In genomic region chr17:45332321-45332720, GRCm38 (mm10) we compare ENCODE assay signal across 23 mouse cellular contexts.
DNase-seq lines count a peak whose midpoint lies in the region; ATAC-seq and TF ChIP-seq lines count a peak whose summit lies in the region.
"Had no signal": no experiment of that assay in that cellular context is flagged by ENCODE, and none has a peak within 500 bp of the region (broad histone marks: within the 10 kb centered on the region; RNA-seq: fewer than 3 reads in every experiment).

No protein-coding gene starts in this region.

- TF ChIP-seq CTCF in hindbrain, postnatal 0 days (IDR thresholded peaks at IDR 0.05; ENCODE audit: low read depth) = no peak
- no peak for TF ChIP-seq CTCF in midbrain, postnatal 0 days (IDR thresholded peaks at IDR 0.05)

- DNase-seq in hindbrain, postnatal 0 days (ENCODE audit: low spot score) = peak; percentile 40
- peak; percentile 37 for DNase-seq in midbrain, postnatal 0 days (ENCODE audit: low spot score)
- no peak for DNase-seq in embryonic facial prominence, embryonic 10.5 days (ENCODE audit: low spot score)
- DNase-seq in layer of hippocampus, postnatal 25 days (ENCODE audit: extremely low spot score in 1 of 2, low spot score in 1 of 2) = no peak
- DNase-seq: adrenal gland, adult 2 months; adrenal gland, postnatal 14 days; B cell, adult 2 months; cerebellum, adult 11 months; cerebellum, adult 8-10 months; gastrocnemius, postnatal 25 days; heart, adult 18-20 months; heart, postnatal 10 days; heart, postnatal 36 days had no signal

- no peaks in the 10 kb centered on the region for H3K27me3 ChIP-seq in hindbrain, postnatal 0 days (ENCODE audit: insufficient read depth, low read length)
- no peaks in the 10 kb centered on the region for H3K27me3 ChIP-seq in hindbrain, embryonic 16.5 days (replicated peaks; ENCODE audit: control insufficient read depth, insufficient read depth, low read length)
- H3K27me3 ChIP-seq in midbrain, postnatal 0 days (ENCODE audit: insufficient read depth, low read length) = no peaks in the 10 kb centered on the region
- no peaks in the 10 kb centered on the region for H3K27me3 ChIP-seq in midbrain, embryonic 16.5 days (ENCODE audit: control insufficient read depth, insufficient read depth, low read depth, low read length)
- H3K27me3 ChIP-seq in embryonic facial prominence, embryonic 10.5 days (replicated peaks; ENCODE audit: low read depth, poor library complexity, severe bottlenecking) = no peaks in the 10 kb centered on the region
- H3K27me3 ChIP-seq: embryonic facial prominence, embryonic 12.5 days; forebrain, embryonic 12.5 days; forebrain, embryonic 15.5 days; heart, embryonic 12.5 days; heart, embryonic 15.5 days had no signal

- no peaks in the 10 kb centered on the region for H3K4me1 ChIP-seq in hindbrain, postnatal 0 days (ENCODE audit: insufficient read depth, low read length)
- no peaks in the 10 kb centered on the region for H3K4me1 ChIP-seq in hindbrain, embryonic 16.5 days (ENCODE audit: control insufficient read depth, insufficient read depth, low read depth, low read length)
- no peaks in the 10 kb centered on the region for H3K4me1 ChIP-seq in midbrain, postnatal 0 days (ENCODE audit: insufficient read depth, low read length)
- H3K4me1 ChIP-seq in midbrain, embryonic 16.5 days (ENCODE audit: control insufficient read depth, insufficient read depth, low read length) = no peaks in the 10 kb centered on the region
- H3K4me1 ChIP-seq in embryonic facial prominence, embryonic 10.5 days = peaks cover 16% of the 10 kb centered on the region
- H3K4me1 ChIP-seq: forebrain, embryonic 12.5 days; forebrain, embryonic 15.5 days; heart, embryonic 12.5 days; heart, embryonic 15.5 days; hindbrain, embryonic 10.5 days had no signal

- H3K27ac ChIP-seq in hindbrain, postnatal 0 days = no peak overlapping the region
- H3K27ac ChIP-seq in hindbrain, embryonic 16.5 days (ENCODE audit: low read depth, low read length) = no peak overlapping the region
- no peak overlapping the region for H3K27ac ChIP-seq in midbrain, postnatal 0 days (ENCODE audit: low read depth, low read length)
- no peak overlapping the region for H3K27ac ChIP-seq in midbrain, embryonic 16.5 days (ENCODE audit: low read length)
- H3K27ac ChIP-seq in embryonic facial prominence, embryonic 10.5 days (replicated peaks) = peak overlapping the region; percentile 19
- H3K27ac ChIP-seq: embryonic facial prominence, embryonic 12.5 days; embryonic facial prominence, embryonic 15.5 days; forebrain, embryonic 12.5 days; forebrain, embryonic 15.5 days; heart, embryonic 15.5 days; hindbrain, embryonic 10.5 days; hindbrain, embryonic 13.5 days had no signal

- H3K9ac ChIP-seq in hindbrain, postnatal 0 days (replicated peaks; ENCODE audit: low read length) = no peak overlapping the region
- H3K9ac ChIP-seq in hindbrain, embryonic 16.5 days (ENCODE audit: low read depth, low read length) = no peak overlapping the region
- H3K9ac ChIP-seq in midbrain, postnatal 0 days (replicated peaks; ENCODE audit: low read length, poor library complexity, severe bottlenecking) = no peak overlapping the region
- no peak overlapping the region for H3K9ac ChIP-seq in midbrain, embryonic 16.5 days (ENCODE audit: low read depth, low read length)
- H3K9ac ChIP-seq: embryonic facial prominence, embryonic 12.5 days; embryonic facial prominence, embryonic 15.5 days; forebrain, embryonic 12.5 days; forebrain, embryonic 15.5 days; heart, embryonic 12.5 days; heart, embryonic 15.5 days; hindbrain, embryonic 13.5 days had no signal

- H3K4me3 ChIP-seq in hindbrain, postnatal 0 days (ENCODE audit: low read length) = no peak overlapping the region
- no peak overlapping the region for H3K4me3 ChIP-seq in hindbrain, embryonic 16.5 days (ENCODE audit: low read length)
- H3K4me3 ChIP-seq in midbrain, postnatal 0 days (ENCODE audit: low read depth, low read length) = no peak overlapping the region
- no peak overlapping the region for H3K4me3 ChIP-seq in midbrain, embryonic 16.5 days (ENCODE audit: low read depth, low read length)
- H3K4me3 ChIP-seq in embryonic facial prominence, embryonic 10.5 days = no peak overlapping the region
- H3K4me3 ChIP-seq: embryonic facial prominence, embryonic 12.5 days; embryonic facial prominence, embryonic 15.5 days; forebrain, embryonic 12.5 days; forebrain, embryonic 15.5 days; heart, embryonic 12.5 days; heart, embryonic 15.5 days; hindbrain, embryonic 10.5 days; hindbrain, embryonic 13.5 days had no signal

- ATAC-seq in hindbrain, postnatal 0 days = peak; percentile 36; the same call in 1 of the 2 replicates
- no peak for ATAC-seq in hindbrain, embryonic 16.5 days
- ATAC-seq in midbrain, postnatal 0 days (ENCODE audit: low FRiP score) = no peak
- ATAC-seq in midbrain, embryonic 16.5 days = no peak
- ATAC-seq: forebrain, embryonic 15.5 days had no signal

- no peaks in the 10 kb centered on the region for H3K9me3 ChIP-seq in hindbrain, postnatal 0 days (ENCODE audit: low read length)
- no peaks in the 10 kb centered on the region for H3K9me3 ChIP-seq in hindbrain, embryonic 16.5 days (ENCODE audit: control insufficient read depth, low read length)
- H3K9me3 ChIP-seq in midbrain, postnatal 0 days (ENCODE audit: low read length) = no peaks in the 10 kb centered on the region
- H3K9me3 ChIP-seq in midbrain, embryonic 16.5 days (replicated peaks; ENCODE audit: control insufficient read depth, low read length, poor library complexity, severe bottlenecking) = no peaks in the 10 kb centered on the region
- H3K9me3 ChIP-seq in embryonic facial prominence, embryonic 10.5 days = no peaks in the 10 kb centered on the region
- H3K9me3 ChIP-seq: embryonic facial prominence, embryonic 12.5 days; embryonic facial prominence, embryonic 15.5 days; forebrain, embryonic 12.5 days; forebrain, embryonic 15.5 days; heart, embryonic 12.5 days; heart, embryonic 15.5 days; hindbrain, embryonic 10.5 days; hindbrain, embryonic 13.5 days had no signal

- H3K36me3 ChIP-seq in hindbrain, postnatal 0 days (ENCODE audit: insufficient read depth, low read length) = no peaks in the 10 kb centered on the region
- no peaks in the 10 kb centered on the region for H3K36me3 ChIP-seq in hindbrain, embryonic 16.5 days (ENCODE audit: control insufficient read depth, insufficient read depth, low read length)
- H3K36me3 ChIP-seq in midbrain, postnatal 0 days (ENCODE audit: insufficient read depth, low read length) = no peaks in the 10 kb centered on the region
- H3K36me3 ChIP-seq in midbrain, embryonic 16.5 days (ENCODE audit: control insufficient read depth, insufficient read depth, low read length) = no peaks in the 10 kb centered on the region
- H3K36me3 ChIP-seq in embryonic facial prominence, embryonic 10.5 days (replicated peaks) = no peaks in the 10 kb centered on the region
- H3K36me3 ChIP-seq: embryonic facial prominence, embryonic 12.5 days; embryonic facial prominence, embryonic 15.5 days; forebrain, embryonic 12.5 days; forebrain, embryonic 15.5 days; heart, embryonic 12.5 days; heart, embryonic 15.5 days; hindbrain, embryonic 10.5 days; hindbrain, embryonic 13.5 days had no signal

- WGBS in hindbrain, postnatal 0 days = 49% methylated on average over 12 of the region's 12 CpGs
- 52% methylated on average over 12 of the region's 12 CpGs for WGBS in hindbrain, embryonic 16.5 days
- 72% methylated on average over 12 of the region's 12 CpGs for WGBS in midbrain, postnatal 0 days
- 73% methylated on average over 12 of the region's 12 CpGs for WGBS in midbrain, embryonic 16.5 days
- 75% methylated on average over 12 of the region's 12 CpGs for WGBS in embryonic facial prominence, embryonic 10.5 days

- H3K4me2 ChIP-seq in hindbrain, postnatal 0 days (ENCODE audit: low read depth, low read length) = no peak overlapping the region
- H3K4me2 ChIP-seq in hindbrain, embryonic 16.5 days (ENCODE audit: low read length) = no peak overlapping the region
- H3K4me2 ChIP-seq in midbrain, postnatal 0 days (ENCODE audit: low read depth, low read length, poor library complexity, severe bottlenecking) = no peak overlapping the region
- no peak overlapping the region for H3K4me2 ChIP-seq in midbrain, embryonic 16.5 days (ENCODE audit: low read length)
- H3K4me2 ChIP-seq: embryonic facial prominence, embryonic 12.5 days; embryonic facial prominence, embryonic 15.5 days; forebrain, embryonic 12.5 days; forebrain, embryonic 15.5 days; heart, embryonic 12.5 days; heart, embryonic 15.5 days; hindbrain, embryonic 13.5 days had no signal

Comparison
In these comparisons a context has a peak if more than half of its experiments do, and no peak if none do; other contexts are left out.
1. DNase-seq: peak in hindbrain, postnatal 0 days (single experiment) and midbrain, postnatal 0 days (single experiment); none in embryonic facial prominence, embryonic 10.5 days (single experiment) and layer of hippocampus, postnatal 25 days (0 of 2).